Mouse (Mus musculus) cerebellum, adult 9-11 months (tissue): ENCODE data around the gene Plcb4.
A peak's percentile ranks its signal among the peaks of the same experiment; 100 is the strongest.

Experiments
- DNase-seq: peaks from one replicate; pipeline ENCODE4 v3.0.0; 2022

Plcb4 gene

GRCm38 (mm10) chr2:136050793-136051615 is 392.2 kb downstream of the Plcb4 start:
- DNase-seq, result peak; percentile 53

- DNase-seq, result no peak
Measured at GRCm38 (mm10) chr2:136051688-136052289, 393.0 kb downstream of the Plcb4 start, which contains the start of gene Lamp5. Gene Lamp5 (plus strand): TSS chr2:136052239.

GRCm38 (mm10) chr2:136057861-136058331 is 399.1 kb downstream of the Plcb4 start:
- no peak for DNase-seq

- DNase-seq, result no peak
Measured at GRCm38 (mm10) chr2:136058398-136058797, 399.6 kb downstream of the Plcb4 start.

GRCm38 (mm10) chr2:136059029-136059669 is 400.3 kb downstream of the Plcb4 start:
- DNase-seq, result no peak
